Mouse (Mus musculus) liver, embryonic 14.5 days (tissue): ENCODE measurements at regions not wholly inside any gene's neighbourhood (a gene's known extent, or its start where the extent isn't known, plus 50 kb on each side); places are given as distances from the start of the nearest gene placed in this dataset.

Experiments used
- ATAC-seq: fragments of 200-750 bp; cut with Nextera tagmentation; 2 replicates; pipeline ENCODE4 v1.8.0; 2017; ENCODE audit warnings: moderate number of reproducible peaks, mild to moderate bottlenecking, moderate library complexity; ENCODE audit not compliant: insufficient read depth
- DNase-seq, 3 experiments: peaks; one replicate each; pipeline ENCODE4 v3.0.0-alpha.2; 2012 to 2013; ENCODE audit warnings: low read depth in 3 of 3, low spot score in 3 of 3
- H3K27ac ChIP-seq: fragments of 300-500 bp; sonication (generic); 2 replicates; pipeline ENCODE4 v1.5.1; 2014; ENCODE audit warnings: moderate library complexity, mild to moderate bottlenecking, control low read depth, inconsistent platforms
- H3K27me3 ChIP-seq: fragments of 300-500 bp; sonication (generic); 2 replicates; pipeline ENCODE4 v1.6.1; 2014; ENCODE audit warnings: mild to moderate bottlenecking, low read length, moderate library complexity; ENCODE audit not compliant: control insufficient read depth, insufficient read depth
- H3K36me3 ChIP-seq: fragments of 300-500 bp; sonication (generic); replicated peaks from 2 replicates; pipeline ENCODE4 v1.6.1; 2014; ENCODE audit warnings: low read depth; ENCODE audit not compliant: control insufficient read depth, insufficient read depth
- H3K4me1 ChIP-seq, 2 experiments: fragments of 200-500 bp in 1 of 2; fragments of 300-500 bp in 1 of 2; sonication (generic) in 1 of 2; replicated peaks; 2 replicates each; pipeline ENCODE4 v1.6.1; 2012 to 2014; ENCODE audit warnings: antibody characterized with exemption in 1 of 2, inconsistent platforms in 1 of 2, low read length in 1 of 2; ENCODE audit not compliant: control insufficient read depth in 2 of 2, insufficient read depth in 2 of 2
- H3K4me2 ChIP-seq: fragments of 300-500 bp; sonication (generic); 2 replicates; pipeline ENCODE4 v1.6.1; 2014; ENCODE audit warnings: low read depth, mild to moderate bottlenecking, control low read depth, moderate library complexity
- H3K4me3 ChIP-seq, 2 experiments: fragments of 200-500 bp in 1 of 2; fragments of 300-500 bp in 1 of 2; sonication (generic) in 1 of 2; 2 replicates each; pipeline ENCODE4 v1.5.1; 2012 to 2014; ENCODE audit warnings: low read depth in 2 of 2, low read length in 2 of 2, mild to moderate bottlenecking in 2 of 2, control low read depth in 1 of 2, inconsistent platforms in 1 of 2, moderate library complexity in 1 of 2; ENCODE audit not compliant: insufficient read depth in 1 of 2
- H3K9ac ChIP-seq: fragments of 300-500 bp; sonication (generic); replicated peaks from 2 replicates; pipeline ENCODE4 v1.6.1; 2014; ENCODE audit warnings: mild to moderate bottlenecking, control low read depth, moderate library complexity
- H3K9me3 ChIP-seq: fragments of 300-500 bp; sonication (generic); 2 replicates; pipeline ENCODE4 v1.6.1; 2016; ENCODE audit warnings: low read length, mixed read lengths; ENCODE audit not compliant: control insufficient read depth
- CTCF ChIP-seq: IDR thresholded peaks from 2 replicates; pipeline ENCODE4 v1.5.1; 2016; ENCODE audit warnings: antibody characterized with exemption, low read depth, control low read depth
- EP300 ChIP-seq: IDR thresholded peaks from 2 replicates; pipeline ENCODE4 v1.6.1; 2016; ENCODE audit warnings: antibody characterized with exemption, low read depth
- WGBS: fragments of 180-500 bp; shearing (Covaris S2); extraction: QIAGEN DNeasy Blood & Tissue Kit; methylation state at CpG from one replicate; pipeline ENCODE4 v1.1.7; 2014; ENCODE audit not compliant: insufficient replicate concordance; 5-methylcytosine and 5-hydroxymethylcytosine counted together

DNA sequence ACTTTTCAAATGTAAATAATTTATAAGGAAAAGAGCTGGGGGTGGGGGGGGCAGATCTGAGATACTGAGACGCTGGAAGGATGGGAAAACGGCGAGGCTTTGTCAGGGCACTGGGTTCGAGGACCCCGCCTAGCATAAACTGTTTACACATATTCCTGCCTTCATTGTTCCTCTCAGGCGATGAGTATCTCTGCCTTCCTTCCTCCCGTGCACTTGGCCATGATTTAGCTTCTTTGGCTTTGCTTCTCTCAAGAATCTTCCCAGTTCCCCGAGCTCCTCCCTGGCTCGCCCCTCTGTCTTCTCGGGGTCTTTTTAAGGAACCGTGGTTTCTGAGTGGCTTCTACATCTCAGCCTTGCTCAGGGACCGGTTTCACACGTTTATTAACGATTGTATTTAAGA lies 127.3 kb upstream of the Zeb2 start:
- Histone ChIP-seq H3K4me1 (peaks cover 2 to 5% of the 10 kb centered on the region in 2 experiments; a peak in 3 of 4 replicates), H3K36me3 (no peaks in the 10 kb centered on the region), H3K27me3 (no peaks in the 10 kb centered on the region), H3K9ac (no peak overlapping the region), H3K4me2 (no peak overlapping the region), H3K4me3 (no peak overlapping the region), H3K27ac (no peak overlapping the region), H3K9me3 (no peaks in the 10 kb centered on the region)
- ATAC-seq (no peak), DNase-seq (no peak)
- TF ChIP-seq EP300 (no peak), CTCF (no peak)
- WGBS, result 54% methylated on average over 14 of the region's 14 CpGs

- no peak overlapping the region for H3K9ac ChIP-seq
- no peak overlapping the region for H3K4me3 ChIP-seq
- TF ChIP-seq CTCF (no peak), EP300 (peak; percentile 93)
- no peak overlapping the region for H3K27ac ChIP-seq
- whole genome bisulfite sequencing, result 12% methylated on average over 16 of the region's 16 CpGs
- H3K4me2 ChIP-seq, result peak overlapping the region; percentile 44
- no peaks in the 10 kb centered on the region for H3K27me3 ChIP-seq
- ATAC-seq, result peak; percentile 88
- DNase-seq, result peak; percentile 20 to 48 (median 33)
- H3K4me1 ChIP-seq, result peaks cover 2 to 12% of the 10 kb centered on the region in 2 experiments
- H3K36me3 ChIP-seq, result no peaks in the 10 kb centered on the region
- no peaks in the 10 kb centered on the region for H3K9me3 ChIP-seq
Measured at GRCm38 (mm10) chr2:45239501-45240292, 122.5 kb upstream of the Zeb2 start.

DNA sequence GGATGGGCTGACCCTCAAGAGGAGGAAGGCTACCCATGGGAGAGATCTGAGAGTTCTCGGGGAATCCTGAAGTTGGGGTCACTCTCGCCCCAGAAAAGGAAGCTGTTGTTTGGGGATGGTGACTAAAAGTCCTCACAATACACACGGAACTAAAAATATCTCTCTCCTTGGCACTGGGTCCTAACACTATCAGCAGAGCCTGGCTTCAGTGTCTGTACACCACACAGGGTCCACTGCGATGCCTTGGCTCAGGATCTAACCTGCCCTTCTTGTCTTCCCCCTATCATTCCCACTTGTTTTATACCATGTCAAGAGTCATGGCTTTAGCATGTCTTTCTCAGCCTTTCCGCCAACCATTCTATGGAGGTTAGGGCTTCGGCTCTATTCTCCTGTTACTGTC lies 121.8 kb upstream of the Zeb2 start:
- no peak overlapping the region for H3K27ac ChIP-seq
- 56% methylated on average over 6 of the region's 6 CpGs for WGBS

DNA sequence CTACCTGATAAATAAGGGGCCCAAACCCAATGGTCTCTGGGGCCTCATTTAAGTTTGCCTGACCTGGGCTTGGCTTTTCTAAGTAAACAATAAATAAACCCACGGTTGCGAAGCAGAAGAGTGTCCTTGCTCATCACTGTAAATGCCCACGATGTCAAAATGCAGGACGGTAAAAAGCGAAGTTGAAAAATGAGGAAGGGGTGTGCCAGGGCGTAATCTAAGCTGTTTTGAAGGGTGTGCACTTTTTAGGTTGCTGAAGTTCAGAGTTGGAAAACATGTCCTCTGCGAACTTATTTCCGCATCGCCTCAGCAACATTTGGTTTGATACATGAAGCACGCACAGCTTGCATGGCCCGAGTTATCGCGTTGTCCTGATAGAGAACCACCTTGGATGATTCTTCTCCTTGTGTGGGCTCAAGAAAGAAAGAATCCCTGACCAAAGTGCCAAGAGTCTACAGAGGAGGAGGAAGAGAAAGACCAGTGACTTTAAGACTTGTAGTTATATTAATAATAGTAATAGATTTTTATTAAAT lies 119.0 kb upstream of the Zeb2 start:
- no peak for TF ChIP-seq EP300
- no peak for TF ChIP-seq CTCF
- no peak overlapping the region for H3K4me3 ChIP-seq
- DNase-seq (peak in 1 of 3 experiments; percentile 14), ATAC-seq (no peak)
- no peak overlapping the region for H3K9ac ChIP-seq
- H3K4me2 ChIP-seq, result no peak overlapping the region
- 74% methylated on average over 13 of the region's 13 CpGs for WGBS
- H3K27me3 ChIP-seq, result no peaks in the 10 kb centered on the region
- no peaks in the 10 kb centered on the region for H3K9me3 ChIP-seq
- H3K4me1 ChIP-seq, result peaks cover 2 to 12% of the 10 kb centered on the region in 2 experiments
- no peaks in the 10 kb centered on the region for H3K36me3 ChIP-seq
- no peak overlapping the region for H3K27ac ChIP-seq

More for the DNA sequence above, 121.8 kb upstream of the Zeb2 start:
- Histone ChIP-seq H3K36me3 (no peaks in the 10 kb centered on the region), H3K4me1 (peaks cover 2 to 12% of the 10 kb centered on the region in 2 experiments), H3K4me3 (no peak overlapping the region), H3K9me3 (no peaks in the 10 kb centered on the region), H3K4me2 (no peak overlapping the region), H3K9ac (no peak overlapping the region), H3K27me3 (no peaks in the 10 kb centered on the region)
- DNase-seq (no peak), ATAC-seq (no peak)
- TF ChIP-seq CTCF (no peak), EP300 (no peak)

GRCm38 (mm10) chr2:45234148-45234547 lies 117.0 kb upstream of the Zeb2 start:
- DNase-seq, result no peak
- Histone ChIP-seq H3K4me2 (no peak overlapping the region), H3K4me1 (peaks cover 0 to 4% of the 10 kb centered on the region in 2 experiments; a peak in 3 of 4 replicates), H3K9ac (no peak overlapping the region), H3K9me3 (no peaks in the 10 kb centered on the region), H3K36me3 (no peaks in the 10 kb centered on the region), H3K27me3 (no peaks in the 10 kb centered on the region), H3K4me3 (no peak overlapping the region), H3K27ac (no peak overlapping the region)
- TF ChIP-seq CTCF, result no peak
- no peak for ATAC-seq
- 51% methylated on average over 1 of the region's 1 CpGs for WGBS
